Mouse (Mus musculus) heart, postnatal 0 days (tissue): ENCODE results near the gene Elmo2. TPM values are rescaled to one million over a fixed set of nuclear protein-coding genes. Genes with fewer than 3 reads are reported as not detected.

Experiments used
- ATAC-seq: fragments of 200-750 bp; cut with Nextera tagmentation; 2 replicates; pipeline ENCODE4 v1.8.0; 2017; ENCODE audit warnings: low read depth, moderate number of reproducible peaks, moderate library complexity; ENCODE audit not compliant: insufficient read depth
- DNase-seq: peaks from one replicate; pipeline ENCODE4 v3.0.0-alpha.2; 2016; ENCODE audit warnings: low spot score
- H3K27ac ChIP-seq: fragments of 300-500 bp; sonication (generic); 2 replicates; pipeline ENCODE4 v1.5.1; 2014; ENCODE audit warnings: low read depth, mild to moderate bottlenecking
- H3K27me3 ChIP-seq: fragments of 300-500 bp; sonication (generic); 2 replicates; pipeline ENCODE4 v1.6.1; 2014; ENCODE audit warnings: low read length, mixed read lengths; ENCODE audit not compliant: control insufficient read depth, insufficient read depth
- H3K36me3 ChIP-seq: fragments of 300-500 bp; sonication (generic); replicated peaks from 2 replicates; pipeline ENCODE4 v1.6.1; 2014; ENCODE audit warnings: low read length, mixed read lengths; ENCODE audit not compliant: control insufficient read depth, insufficient read depth
- H3K4me1 ChIP-seq: fragments of 300-500 bp; sonication (generic); 2 replicates; pipeline ENCODE4 v1.6.1; 2014; ENCODE audit warnings: antibody characterized with exemption; ENCODE audit not compliant: control insufficient read depth, insufficient read depth
- H3K4me2 ChIP-seq: fragments of 300-500 bp; sonication (generic); 2 replicates; pipeline ENCODE4 v1.6.1; 2014; ENCODE audit warnings: low read depth, mild to moderate bottlenecking, low read length, moderate library complexity
- H3K4me3 ChIP-seq: fragments of 300-500 bp; sonication (generic); 2 replicates; pipeline ENCODE4 v1.5.1; 2014; ENCODE audit warnings: low read depth, low read length
- H3K9ac ChIP-seq: fragments of 300-500 bp; sonication (generic); replicated peaks from 2 replicates; pipeline ENCODE4 v1.6.1; 2014; ENCODE audit warnings: low read depth, low read length, mixed read lengths
- H3K9me3 ChIP-seq: fragments of 300-500 bp; sonication (generic); replicated peaks from 2 replicates; pipeline ENCODE4 v1.6.1; 2016; ENCODE audit warnings: low read length; ENCODE audit not compliant: control insufficient read depth
- CTCF ChIP-seq: IDR thresholded peaks from 2 replicates; pipeline ENCODE4 v1.5.1; 2016; ENCODE audit warnings: antibody characterized with exemption, control low read depth, low read depth
- EP300 ChIP-seq: IDR thresholded peaks from 2 replicates; pipeline ENCODE4 v1.6.1; 2016; ENCODE audit warnings: antibody characterized with exemption, low read depth
- WGBS: fragments of 180-500 bp; shearing (Covaris S2); extraction: QIAGEN DNeasy Blood & Tissue Kit; methylation state at CpG from one replicate; pipeline ENCODE4 v1.1.7; 2014; 5-methylcytosine and 5-hydroxymethylcytosine counted together
- polyA plus RNA-seq: library from polyadenylated mRNA; unstranded; fragments of >200 nt; fragmentation: Nextera tagmentation; extraction: Ambion mirVana; gene quantifications from 2 replicates; pipeline ENCODE4 v1.2.1, GENCODE M21; 2015
- total RNA-seq: library from RNA; depleted of rRNA; stranded (reverse); fragments of >200 nt; gene quantifications from 2 replicates; pipeline ENCODE4 v1.2.3, GENCODE M21; 2014; ENCODE audit warnings: low replicate concordance

Gene Elmo2
- total and polyA plus RNA-seq, 2 experiments from 2014 or later = 24.1 to 70.6 TPM

DNA sequence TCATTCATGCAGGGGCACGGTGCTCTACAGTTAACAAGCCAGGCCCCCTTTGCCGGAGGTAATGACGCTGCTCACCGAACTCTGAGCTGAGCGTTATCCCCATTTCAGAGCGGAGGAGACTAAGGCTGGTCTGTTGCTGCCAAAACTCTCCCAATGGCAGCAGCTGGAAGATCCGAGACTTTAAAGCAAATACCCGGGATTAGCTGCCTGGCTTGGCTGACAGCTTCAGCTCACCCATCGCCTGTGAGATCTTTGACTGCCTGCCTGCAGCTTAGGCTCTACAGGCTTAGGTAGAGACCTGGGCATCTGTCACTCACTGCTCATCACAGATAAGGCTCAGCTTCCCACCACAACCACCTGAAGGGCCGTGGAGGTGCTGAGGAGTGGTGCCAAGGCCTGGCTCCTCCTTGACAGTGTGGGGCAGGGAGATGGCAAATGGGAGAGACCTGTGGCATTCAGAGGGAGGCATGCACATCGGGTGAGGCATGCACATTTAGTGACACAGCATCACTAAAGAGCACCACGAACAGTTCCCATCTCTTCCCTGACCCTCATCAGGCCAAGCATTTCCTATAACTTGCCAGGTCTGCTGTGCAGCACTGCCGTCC is 15.4 kb downstream of the Elmo2 start:
- no peak overlapping the region for H3K4me3 ChIP-seq
- no peak overlapping the region for H3K9ac ChIP-seq
- H3K4me2 ChIP-seq = no peak overlapping the region
- TF ChIP-seq EP300 (no peak), CTCF (no peak)
- ATAC-seq (no peak), DNase-seq (no peak)
- H3K27me3 ChIP-seq = no peaks in the 10 kb centered on the region
- WGBS = 76% methylated on average over 13 of the region's 13 CpGs
- H3K4me1 ChIP-seq = no peaks in the 10 kb centered on the region
- no peak overlapping the region for H3K27ac ChIP-seq
- peaks cover 72% of the 10 kb centered on the region for H3K36me3 ChIP-seq
- H3K9me3 ChIP-seq = no peaks in the 10 kb centered on the region

GRCm38 (mm10) chr2:165307801-165308200 is 18.5 kb downstream of the Elmo2 start:
- H3K4me3 ChIP-seq = no peak overlapping the region
- DNase-seq (no peak), ATAC-seq (no peak)
- peaks cover 66% of the 10 kb centered on the region for H3K36me3 ChIP-seq
- no peaks in the 10 kb centered on the region for H3K27me3 ChIP-seq
- no peaks in the 10 kb centered on the region for H3K9me3 ChIP-seq
- no peak overlapping the region for H3K27ac ChIP-seq
- H3K9ac ChIP-seq = no peak overlapping the region
- 91% methylated on average over 6 of the region's 6 CpGs for WGBS
- H3K4me1 ChIP-seq = no peaks in the 10 kb centered on the region
- TF ChIP-seq EP300 (no peak), CTCF (no peak)
- H3K4me2 ChIP-seq = no peak overlapping the region

DNA sequence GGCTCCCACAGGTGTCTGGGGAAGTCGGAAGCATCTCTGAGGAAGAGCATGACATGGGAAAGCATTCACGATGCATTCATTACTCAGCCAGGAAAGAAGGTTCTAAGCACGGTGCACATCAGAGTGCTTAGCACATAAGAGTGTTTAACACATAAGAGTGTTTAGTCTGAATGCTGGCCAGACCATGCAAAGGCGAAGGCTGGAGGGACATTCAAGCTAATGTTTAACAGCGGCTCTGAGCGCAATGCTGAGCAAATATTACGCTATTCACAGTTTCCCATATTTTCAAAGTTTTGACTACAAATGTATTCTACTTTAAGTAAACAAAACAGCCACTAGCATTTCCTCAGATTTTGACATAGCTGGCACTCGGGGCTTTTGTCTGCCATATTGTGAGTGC is 20.8 kb downstream of the Elmo2 start:
- Histone ChIP-seq H3K4me3 (no peak overlapping the region), H3K27me3 (no peaks in the 10 kb centered on the region), H3K36me3 (peaks cover 76% of the 10 kb centered on the region), H3K9me3 (no peaks in the 10 kb centered on the region), H3K4me1 (no peaks in the 10 kb centered on the region), H3K9ac (no peak overlapping the region), H3K4me2 (no peak overlapping the region), H3K27ac (no peak overlapping the region)
- DNase-seq (no peak), ATAC-seq (no peak)
- WGBS = 92% methylated on average over 8 of the region's 8 CpGs
- TF ChIP-seq CTCF (no peak), EP300 (no peak)

GRCm38 (mm10) chr2:165304819-165305218 is 21.5 kb downstream of the Elmo2 start:
- ATAC-seq (no peak), DNase-seq (no peak)
- Histone ChIP-seq H3K4me1 (no peaks in the 10 kb centered on the region), H3K36me3 (peaks cover 72% of the 10 kb centered on the region), H3K4me2 (no peak overlapping the region), H3K27ac (no peak overlapping the region), H3K9me3 (no peaks in the 10 kb centered on the region), H3K4me3 (no peak overlapping the region), H3K9ac (no peak overlapping the region), H3K27me3 (no peaks in the 10 kb centered on the region)
- TF ChIP-seq CTCF (no peak), EP300 (no peak)
- WGBS = 86% methylated on average over 19 of the region's 19 CpGs

- ATAC-seq (no peak), DNase-seq (no peak)
- H3K9ac ChIP-seq = no peak overlapping the region
- no peak overlapping the region for H3K4me2 ChIP-seq
- H3K27ac ChIP-seq = no peak overlapping the region
- no peaks in the 10 kb centered on the region for H3K9me3 ChIP-seq
- H3K36me3 ChIP-seq = peaks cover 70% of the 10 kb centered on the region
- TF ChIP-seq EP300 (no peak), CTCF (no peak)
- 92% methylated on average over 6 of the region's 6 CpGs for WGBS
- no peaks in the 10 kb centered on the region for H3K27me3 ChIP-seq
- H3K4me1 ChIP-seq = no peaks in the 10 kb centered on the region
- no peak overlapping the region for H3K4me3 ChIP-seq
Observed at GRCm38 (mm10) chr2:165303354-165304012, 22.8 kb downstream of the Elmo2 start.

DNA sequence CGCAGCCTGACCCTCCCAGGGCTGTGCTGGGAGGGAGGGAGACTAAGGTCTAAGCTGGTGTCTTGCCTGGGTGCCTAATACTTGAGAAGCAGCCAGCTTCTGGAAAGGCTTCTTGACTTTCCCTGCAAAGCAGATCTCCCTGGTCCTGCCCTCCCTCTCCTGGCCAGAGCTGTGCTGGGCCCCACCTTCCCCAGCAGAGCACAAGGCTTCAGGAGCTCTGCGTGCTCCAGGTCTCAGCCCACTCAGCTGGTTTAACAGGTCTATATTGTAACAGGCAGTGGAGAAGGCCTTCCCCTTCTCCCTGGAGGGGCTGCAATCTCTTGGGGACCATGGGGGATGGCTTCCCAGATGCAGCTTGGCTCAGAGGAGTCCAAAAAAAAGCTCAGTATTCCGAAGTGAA is 24.9 kb downstream of the Elmo2 start:
- 66% methylated on average over 3 of the region's 3 CpGs for WGBS
- no peak for ATAC-seq
- H3K4me2 ChIP-seq = no peak overlapping the region
- H3K4me3 ChIP-seq = no peak overlapping the region
- no peaks in the 10 kb centered on the region for H3K4me1 ChIP-seq
- H3K27me3 ChIP-seq = no peaks in the 10 kb centered on the region
- no peak overlapping the region for H3K27ac ChIP-seq
- peaks cover 75% of the 10 kb centered on the region for H3K36me3 ChIP-seq
- no peak overlapping the region for H3K9ac ChIP-seq
- TF ChIP-seq CTCF = no peak
- TF ChIP-seq EP300 = no peak
- H3K9me3 ChIP-seq = no peaks in the 10 kb centered on the region
- no peak for DNase-seq
